Mouse (Mus musculus): ENCODE results near the gene Chmp6.

Chmp6 gene

DNA sequence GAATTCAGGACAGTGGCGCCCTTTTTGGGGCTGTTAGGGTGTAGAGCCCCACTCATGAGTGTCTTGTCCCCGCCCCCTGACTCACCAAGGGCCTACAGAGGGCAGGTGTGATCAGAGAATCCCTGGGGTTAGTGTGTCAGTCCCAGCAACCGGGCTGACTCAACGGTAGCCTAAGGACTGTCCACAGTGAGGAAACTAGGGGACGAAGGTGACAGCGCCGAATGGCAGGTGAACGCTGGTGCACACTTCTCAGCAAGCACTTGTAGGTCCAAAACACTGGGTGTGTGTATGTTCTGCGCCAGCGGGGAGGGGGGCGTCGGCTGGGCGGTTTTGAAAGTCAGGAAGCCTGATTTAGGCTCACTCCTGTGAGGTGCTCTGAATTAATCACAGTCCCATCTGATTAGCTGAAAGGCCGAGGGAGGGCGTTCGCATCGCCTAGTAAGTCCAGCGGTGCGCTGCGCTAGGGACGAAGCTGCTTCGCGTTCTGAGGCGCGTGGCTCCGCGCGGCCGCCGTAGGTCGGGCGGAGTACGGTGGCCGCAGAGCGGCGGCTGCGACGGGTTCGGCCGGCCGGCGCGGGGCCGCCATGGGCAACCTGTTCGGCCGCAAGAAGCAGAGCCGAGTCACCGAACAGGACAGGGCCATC is at the start of gene Chmp6:
Chmp6 (plus strand) TSS at position 151 of the 644 bp plus-strand sequence.
- DNase-seq: peak; percentile 98

DNA sequence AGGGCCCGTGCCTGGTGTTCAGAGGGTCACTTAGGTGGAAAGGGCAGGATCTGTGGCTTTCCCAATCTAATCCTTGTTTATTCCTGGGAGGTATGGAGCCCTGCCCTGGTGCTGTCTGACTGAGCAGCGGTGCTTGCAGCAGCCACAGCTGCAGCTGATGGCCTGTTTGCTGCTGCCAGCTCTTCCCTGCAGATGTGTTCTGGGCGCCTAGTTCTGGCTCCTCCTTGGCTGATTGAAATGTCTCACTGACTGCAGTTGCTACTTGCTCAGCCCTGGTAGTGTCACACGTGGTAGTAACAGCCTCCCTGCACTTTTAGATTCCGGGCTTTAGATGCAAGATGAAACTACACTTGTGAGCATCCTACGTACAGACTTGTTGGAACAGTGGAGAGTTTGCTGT is 46.4 kb upstream of the Chmp6 start:
- no peak for DNase-seq

DNA sequence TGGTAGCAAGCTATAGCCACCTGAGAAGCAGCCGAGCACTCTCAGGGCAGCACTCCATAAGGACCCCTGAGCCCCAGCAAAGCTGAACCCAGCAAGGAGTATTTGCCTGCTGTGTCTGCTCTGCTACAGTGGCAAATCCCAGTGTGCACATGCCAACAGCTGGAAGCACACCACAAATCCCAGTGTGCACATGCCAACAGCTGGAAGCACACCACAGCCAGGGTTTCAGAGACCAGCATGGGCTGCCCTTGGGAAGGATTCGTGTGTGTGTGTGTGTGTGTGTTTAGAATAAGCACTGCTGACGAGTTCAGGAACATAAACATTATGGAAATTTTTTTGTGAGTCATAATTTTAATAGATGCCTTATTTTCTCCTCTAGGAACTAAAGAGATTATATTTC is 45.1 kb upstream of the Chmp6 start:
- DNase-seq: no peak

DNA sequence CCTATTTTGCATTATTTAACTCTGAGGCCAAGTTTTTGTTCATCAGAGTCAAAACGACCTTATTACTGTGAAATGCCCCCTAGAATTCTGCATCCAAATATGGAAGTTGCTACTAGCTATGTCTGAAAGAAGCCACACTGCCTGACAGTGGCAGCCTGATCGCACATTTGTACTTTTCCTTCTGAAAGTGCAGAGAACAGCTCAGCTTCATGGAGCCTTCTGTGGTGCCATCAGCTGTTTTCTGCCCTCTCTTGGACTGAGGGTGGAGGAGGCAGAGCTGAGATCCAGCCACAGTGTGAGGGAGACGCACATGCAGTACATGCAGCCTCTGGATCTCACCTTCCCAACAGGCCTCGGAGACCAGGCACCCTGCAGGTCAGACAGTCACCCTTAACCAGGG is 44.7 kb upstream of the Chmp6 start:
- DNase-seq: no peak

DNA sequence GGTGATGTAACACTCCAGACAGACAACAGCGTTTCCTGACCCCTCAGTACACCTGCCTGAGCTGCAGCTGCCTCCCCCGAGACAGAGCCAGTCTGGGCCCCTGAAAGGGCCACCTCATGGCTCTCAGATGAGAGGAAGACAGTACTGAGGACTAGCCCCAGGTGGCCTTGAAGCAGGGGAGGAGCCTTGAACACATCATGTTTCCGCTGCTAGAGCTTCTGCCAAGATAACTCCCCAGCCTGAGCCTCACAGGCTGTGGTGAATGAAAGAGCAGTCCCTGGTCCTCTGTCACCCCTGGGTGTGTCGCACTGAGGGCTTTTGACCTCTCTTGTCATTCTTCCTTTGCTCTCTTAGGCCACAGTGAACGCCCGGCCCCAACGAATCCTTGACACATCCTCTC is 42.1 kb upstream of the Chmp6 start:
- DNase-seq: no peak

DNA sequence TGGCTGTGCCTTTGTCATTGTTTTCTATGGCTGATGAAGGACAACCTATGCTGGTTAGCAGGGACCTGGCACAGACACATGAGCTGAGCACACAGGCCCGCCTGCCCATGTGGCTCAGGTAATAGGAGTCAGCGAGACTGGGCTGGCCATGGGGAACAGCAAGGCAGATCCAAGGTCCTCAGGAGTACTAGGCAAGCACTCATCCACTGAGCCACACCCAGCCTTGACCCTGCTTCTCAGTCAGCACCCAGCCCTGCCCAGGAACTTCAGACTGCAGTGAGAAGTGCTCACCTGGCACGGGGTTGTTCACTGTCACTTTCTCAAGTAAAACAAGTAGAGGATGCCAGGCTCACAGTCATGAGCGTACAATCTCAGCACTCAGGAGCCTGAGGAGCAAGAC is 39.6 kb upstream of the Chmp6 start:
- no peak for DNase-seq

DNA sequence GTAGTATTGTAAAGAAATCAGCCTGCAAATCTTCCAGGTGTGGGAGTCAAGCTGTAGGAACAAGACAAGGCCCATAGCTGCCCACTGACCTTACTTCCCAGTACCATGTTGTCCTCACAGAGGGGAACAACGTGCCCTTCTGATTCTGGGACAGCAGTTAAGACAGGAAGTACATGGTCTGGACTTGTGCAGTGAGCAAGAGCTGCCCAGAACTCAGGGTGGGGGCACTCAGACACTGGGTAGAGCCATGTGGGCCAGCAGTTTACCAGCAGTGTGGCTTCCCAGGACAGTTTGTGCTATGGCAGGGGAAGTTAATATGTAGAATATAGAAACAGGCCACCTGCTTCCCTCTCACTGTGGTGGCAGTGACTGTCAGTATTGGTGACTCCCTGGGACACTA is 38.4 kb upstream of the Chmp6 start:
- DNase-seq: no peak

DNA sequence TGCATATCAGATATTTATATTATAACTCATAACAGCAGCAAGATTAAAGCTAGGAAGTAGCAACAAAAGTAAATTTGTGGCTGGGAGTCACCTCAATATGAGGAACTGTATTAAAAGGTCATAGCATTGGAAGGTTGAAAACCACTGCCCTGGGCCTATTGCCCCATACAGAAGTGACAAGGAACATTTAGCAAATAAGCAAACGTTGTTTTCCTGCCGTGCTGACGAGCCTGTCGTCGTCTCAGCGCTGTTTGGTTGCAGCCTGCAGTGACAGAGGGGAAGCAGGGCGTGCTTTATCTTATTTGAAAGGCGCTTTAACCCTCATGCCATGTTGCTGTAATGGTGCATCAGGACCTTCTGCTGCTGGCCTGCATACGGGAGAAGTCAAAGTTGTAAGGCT is 37.6 kb upstream of the Chmp6 start:
- no peak for DNase-seq

DNA sequence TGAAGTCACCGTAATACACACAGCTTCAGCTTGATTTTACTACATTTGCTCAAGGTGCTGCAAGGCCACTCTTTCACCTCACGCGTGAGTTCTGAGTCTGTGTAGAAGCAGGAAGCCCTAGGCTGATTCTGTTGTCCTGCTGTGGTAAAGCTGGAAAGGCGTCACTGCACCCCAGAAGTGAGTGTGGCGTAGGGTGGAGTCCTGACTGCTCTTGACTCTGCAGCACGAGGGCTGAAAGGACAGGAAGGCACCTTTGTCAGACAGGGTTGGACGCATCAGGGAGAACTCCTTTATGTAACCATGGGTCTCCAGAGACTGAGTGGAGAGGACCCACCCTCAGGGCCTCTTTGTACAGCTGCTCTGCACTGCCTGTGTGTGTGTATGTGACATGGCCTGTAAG is 36.1 kb upstream of the Chmp6 start:
- DNase-seq: no peak

DNA sequence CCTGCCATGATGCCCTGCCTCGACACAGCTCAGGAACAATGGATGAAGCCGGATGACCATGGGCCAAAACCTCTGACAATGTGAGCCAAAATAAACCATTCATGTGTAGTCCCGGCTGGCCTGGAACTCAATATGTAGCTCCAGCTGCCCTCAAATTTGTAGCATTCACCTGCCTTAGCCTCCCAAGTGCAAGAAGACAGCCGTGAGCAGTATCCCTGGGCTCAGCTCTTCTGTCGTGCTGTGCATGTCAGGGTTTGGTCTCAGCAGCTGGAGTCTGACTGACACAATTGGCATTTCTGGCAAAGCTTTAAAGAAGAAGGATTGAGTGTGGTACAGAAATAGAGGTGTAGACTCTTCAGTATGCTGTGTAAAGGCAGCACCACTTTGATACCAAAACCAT is 33.7 kb upstream of the Chmp6 start:
- no peak for DNase-seq

DNA sequence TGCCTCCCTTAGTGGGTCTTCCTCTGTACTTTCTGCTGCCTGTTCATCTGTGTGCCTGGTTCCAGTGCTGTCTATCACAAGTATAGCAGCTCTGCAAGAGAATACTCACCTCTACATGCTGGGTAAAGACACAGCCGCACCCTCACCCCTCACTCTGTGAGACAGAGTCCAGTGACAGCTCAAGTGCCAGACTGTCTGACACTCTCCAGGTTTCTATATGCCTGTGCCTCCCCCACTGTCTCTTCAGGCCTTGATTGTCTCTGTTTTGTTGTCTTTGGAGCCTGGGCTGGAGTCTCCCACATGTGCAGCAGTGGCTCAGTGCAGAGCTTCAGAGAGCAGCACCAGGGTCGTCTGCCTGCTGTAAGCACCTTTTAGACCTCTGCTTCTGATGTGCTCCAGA is 29.6 kb upstream of the Chmp6 start:
- DNase-seq: no peak

DNA sequence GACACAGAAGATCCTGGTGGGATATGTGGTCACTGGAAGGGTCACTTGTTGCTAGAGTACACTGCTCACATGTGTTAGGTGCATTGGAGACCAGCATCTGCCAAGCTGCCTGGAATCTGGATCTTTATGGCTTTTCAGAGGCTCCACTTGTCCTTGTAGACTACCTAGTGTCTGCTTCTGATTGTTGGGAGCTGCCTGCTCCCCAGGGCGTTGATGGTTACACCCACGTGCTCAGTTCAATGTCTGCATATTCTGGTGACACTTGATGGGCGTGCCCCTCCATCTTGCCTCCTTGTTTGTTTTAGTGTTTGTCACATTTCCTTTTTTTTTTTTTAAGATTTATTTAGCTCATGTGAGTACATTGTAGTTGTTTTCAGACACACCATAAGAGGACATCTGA is 23.3 kb upstream of the Chmp6 start:
- DNase-seq: no peak

DNA sequence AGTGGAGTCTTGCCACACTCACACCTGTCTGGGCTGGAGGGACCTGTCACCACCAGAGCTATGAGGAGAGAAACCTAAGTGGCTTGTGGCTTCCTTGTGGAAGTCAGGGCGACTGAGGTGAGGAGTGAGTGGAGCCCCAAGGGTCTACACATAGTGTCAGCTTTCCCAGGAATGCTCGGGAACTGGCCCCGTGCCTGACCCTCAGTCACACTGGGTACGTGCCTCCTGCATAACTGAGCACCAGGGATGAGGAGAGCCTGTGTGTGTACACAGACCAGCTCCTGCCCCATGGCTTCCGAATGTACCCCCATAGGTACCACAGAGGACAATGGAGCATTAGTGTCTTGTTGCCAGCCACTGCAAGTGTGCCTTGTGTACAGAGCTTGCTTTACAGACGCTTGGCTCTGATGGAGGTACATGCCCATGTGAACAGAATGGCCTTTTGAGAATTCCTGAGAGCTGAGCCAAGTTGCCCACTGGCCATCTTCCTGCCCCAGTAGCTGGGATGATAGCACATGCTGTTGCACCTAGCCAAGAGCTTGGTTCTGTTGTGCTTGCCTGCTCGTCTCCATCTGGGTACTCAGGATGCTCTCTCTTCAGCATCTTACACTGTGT is 21.5 kb upstream of the Chmp6 start:
- DNase-seq: peak; percentile 58 to 63

DNA sequence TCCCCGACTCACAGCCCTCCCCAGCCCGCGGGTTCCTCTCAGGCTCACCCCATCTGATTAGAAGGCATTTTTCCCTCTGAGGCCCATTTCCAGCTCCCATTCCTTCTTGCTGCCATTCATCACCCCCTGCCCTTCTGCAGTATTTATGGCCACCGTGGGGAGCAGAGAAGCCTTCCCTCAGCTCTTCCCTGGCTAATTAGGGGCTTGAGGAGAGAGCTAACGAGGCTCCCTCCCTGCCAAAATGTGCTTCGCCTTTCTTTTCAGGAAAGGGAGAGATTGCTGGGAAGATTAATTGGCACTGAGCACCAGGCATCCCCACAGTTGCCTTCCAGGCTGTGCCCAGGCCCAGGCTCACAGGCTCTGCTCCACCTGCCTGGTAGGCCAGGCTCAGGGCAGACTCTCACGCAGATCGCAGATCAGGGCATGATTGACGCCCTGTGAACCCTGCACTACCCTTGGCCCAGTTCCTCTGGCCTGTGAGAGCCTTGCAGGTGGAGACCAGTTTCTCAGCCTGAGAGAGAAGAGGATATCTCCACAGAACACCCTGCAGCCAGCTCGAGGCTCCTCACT is 19.5 kb upstream of the Chmp6 start:
- DNase-seq: no peak

DNA sequence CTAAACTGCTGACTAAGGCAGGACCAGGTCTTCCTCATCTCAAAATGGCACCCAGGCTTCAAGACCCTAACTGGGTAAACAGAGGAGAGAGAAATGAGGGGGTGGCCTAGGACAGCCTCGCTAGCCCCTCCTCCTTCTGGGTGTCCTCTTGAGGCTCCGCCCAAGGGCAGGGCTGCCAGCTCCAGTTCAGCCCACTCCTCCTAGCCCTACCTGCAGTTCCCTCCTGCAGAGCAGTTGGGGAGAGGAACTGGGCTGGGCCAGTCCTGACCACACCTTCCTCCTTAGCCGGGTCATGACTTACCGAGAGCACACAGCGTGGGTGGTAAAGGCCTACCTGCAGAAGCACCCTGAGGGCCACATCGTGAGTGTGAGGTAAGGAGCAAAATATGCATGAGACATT is 18.6 kb upstream of the Chmp6 start:
- DNase-seq: no peak

DNA sequence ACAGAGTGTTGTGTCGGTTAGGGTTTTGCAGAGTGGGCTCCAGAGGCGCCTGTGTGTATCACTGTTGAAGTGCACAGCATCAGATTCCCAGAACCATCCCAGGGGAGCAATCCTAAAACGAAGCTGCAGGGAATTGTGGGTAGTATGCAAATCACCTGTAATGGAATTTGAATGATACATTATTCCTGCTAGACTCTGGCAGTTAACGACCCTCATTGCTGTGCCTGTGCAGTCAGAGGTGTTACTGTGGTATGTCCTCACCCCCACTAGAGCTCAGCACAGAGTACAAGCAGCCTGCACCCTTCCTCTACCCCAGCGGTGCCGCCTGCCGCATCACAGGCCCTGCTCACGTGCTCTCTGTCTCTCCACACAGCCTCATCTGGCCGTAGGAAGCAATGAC is 16.2 kb upstream of the Chmp6 start:
- DNase-seq: no peak

DNA sequence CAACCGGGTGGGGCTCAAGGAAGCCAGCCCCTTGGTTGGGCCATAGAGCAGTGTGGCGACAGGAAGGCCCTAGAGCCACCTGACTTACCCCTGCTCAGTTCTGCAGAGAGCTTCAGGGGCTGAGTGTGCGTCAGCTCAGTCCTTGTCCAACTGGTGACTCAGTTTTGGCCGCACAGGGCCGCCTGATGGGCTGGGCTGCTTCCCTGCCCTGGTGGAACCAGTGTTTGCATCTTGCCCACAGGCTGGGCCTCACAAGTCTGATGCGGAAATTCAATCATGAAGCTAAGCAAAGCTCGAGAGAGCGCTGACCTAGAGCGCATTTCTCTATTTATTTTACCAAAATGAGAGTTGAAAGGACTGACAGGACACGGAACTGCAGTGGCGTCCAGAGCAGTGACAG is 14.3 kb upstream of the Chmp6 start:
- no peak for DNase-seq

DNA sequence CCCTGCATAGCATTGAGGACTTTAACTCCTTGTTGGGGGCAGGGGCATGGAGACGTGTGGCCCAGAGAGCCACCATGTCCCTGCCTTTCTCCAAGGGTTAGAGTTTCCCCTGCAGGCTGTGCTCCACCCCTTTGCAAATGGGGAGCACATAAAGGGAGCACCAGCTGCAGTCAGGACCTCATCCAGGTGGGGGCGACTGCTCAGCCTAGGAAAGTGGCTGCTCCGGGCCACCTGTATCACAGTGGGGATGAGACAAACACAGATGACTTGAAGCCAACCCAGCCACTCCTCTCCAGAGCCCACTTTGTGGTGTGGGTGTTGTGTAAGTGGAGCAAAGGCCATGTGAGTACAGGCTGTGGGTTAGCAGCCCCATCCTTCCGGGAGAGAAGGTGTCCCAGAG is 12.1 kb upstream of the Chmp6 start:
- DNase-seq: no peak

DNA sequence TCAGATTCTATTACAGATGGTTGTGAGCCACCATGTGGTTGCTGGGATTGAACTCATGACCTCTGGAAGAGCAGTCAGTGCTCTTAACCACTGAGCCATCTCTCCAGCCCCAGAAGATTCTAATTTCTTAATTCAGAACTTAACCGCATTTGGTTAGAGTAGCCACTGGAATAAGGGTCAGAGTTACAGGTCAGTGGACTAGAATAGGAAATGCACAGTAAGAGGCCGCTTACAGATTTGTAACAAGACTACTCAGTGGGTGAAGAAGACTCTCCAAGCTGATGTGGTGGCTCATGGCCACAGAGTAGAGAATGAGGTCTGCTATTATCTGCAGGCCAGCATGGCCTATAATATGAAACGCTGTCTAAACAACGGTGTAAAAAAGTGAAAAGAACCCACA is 10.3 kb upstream of the Chmp6 start:
- DNase-seq: no peak

DNA sequence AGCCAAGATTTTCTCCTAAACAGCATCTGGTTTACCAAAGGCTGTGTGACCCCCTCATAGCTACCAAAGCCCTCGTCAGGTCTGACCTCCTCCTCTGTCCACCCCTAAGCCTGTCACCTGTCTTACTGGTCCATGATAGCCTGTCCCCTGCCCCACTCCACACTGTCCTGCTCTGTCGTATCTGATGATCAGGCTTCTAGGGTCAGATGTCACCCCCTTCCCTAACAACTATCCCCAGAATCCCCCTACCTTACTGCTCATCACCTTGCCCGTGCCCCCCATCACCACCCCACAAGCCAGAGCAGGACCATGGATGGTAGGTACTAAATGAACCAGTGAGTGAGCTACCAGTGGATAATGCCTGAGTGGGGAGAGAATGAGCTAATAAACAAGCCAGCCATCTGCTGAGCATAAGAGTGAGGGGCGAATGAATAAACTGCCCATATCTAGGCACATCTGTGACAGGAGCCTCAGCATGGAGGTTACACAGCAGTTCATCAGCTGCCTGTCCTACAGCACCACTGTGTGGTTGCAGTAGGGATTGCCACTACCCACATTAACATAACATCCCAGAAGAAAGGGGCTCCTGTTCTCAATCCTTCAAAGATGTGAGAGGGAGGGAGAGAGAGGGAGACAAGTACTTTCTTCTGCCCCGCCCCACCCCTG is 8.5 kb upstream of the Chmp6 start:
- DNase-seq: peak; percentile 83 to 89

DNA sequence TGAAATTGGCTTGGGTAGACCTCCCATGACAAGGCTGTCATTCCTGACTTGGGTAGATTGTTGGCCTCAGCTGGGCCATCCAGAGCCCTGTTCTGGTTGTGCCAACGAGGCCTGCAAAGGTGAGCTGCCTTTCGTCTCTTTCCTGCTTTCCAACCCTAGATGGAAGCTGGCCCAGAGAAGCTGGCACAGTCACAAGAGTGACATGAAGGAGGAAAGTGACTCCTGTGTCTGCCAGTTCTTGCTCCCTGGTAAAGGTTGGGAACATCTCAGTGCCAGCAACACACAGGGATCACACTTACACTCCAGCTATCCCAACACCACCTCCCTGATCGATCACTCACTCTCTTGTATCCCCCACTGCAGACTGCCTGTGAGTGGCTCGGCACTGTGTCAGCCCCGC is 7.4 kb upstream of the Chmp6 start:
- DNase-seq: peak; percentile 80 to 83

DNA sequence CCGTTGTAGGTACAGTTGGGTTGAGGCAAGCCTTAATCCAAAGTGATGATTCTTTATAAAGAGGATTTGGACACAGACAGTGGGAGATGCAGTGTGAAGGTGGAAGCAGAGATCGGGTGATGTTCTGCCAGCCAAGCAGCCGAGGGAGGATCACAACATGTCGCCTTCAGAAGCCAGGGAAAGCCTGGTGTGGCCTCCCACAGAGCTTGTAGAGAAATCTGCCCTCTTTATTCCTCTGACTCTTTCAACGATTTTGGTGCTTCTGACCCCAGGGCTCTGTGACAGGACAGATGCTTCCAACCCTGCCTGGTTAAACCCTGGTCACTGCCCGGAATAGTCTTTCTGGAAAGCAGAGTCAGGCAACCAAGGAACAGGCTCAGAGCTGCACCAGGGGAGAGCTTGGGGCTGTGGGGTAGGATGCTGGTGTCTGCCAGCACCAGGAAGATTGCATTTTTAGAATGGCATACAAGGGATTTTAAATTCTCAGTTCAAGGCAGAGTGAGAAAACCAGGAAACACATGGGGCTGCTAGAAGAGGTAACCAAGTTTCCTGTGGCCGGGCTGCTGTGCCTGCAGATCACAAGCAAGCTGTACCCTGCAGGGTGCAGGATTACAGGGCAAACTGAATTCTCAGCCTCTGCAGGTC is 6.1 kb upstream of the Chmp6 start:
- DNase-seq: no peak

DNA sequence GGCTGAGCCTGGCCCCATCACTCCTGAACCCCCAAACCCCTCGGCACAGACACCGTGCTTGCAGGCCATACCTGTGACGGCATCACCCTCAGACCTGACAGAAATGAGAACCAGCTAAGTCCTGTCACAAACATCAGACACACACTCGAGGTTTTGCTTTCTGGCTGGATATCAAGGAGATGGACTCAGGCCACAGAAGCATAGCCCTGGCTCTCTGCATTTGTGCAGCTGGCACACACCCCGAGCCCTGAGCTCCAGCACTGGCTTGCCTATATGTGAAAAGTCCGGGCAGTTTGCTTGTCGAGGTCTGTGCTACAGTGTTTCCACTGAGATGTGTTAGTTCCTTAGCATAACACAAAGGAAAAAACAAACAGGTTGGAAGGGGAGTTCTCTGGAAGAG is 5.5 kb upstream of the Chmp6 start:
- DNase-seq: no peak

DNA sequence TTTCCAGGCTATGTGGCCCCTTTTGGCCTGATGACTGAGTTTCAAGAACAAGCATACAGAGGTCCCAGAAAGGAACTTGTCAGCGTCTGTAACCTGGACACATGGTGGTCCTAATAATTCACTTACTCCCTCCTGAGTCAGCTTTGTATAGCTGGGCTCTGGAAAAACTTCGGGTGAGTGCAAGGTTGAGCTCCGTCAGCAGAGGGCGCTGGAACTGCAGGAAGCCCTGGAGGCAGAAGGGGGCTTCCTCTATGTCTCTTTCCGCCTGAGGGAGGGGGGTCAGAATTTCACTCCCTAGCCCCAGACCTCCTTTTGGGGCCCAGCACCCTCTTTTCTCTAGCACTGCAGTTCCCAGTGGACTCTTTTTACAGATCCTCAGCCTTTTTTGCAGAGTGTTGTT is 3.8 kb upstream of the Chmp6 start:
- peak; percentile 80 to 85 for DNase-seq
